Mouse (Mus musculus) heart, embryonic 16.5 days (tissue): ENCODE results near the gene Kcnip1. TPM values are rescaled to one million over a fixed set of nuclear protein-coding genes. Genes with fewer than 3 reads are reported as not detected.

Source experiments
- ATAC-seq: fragments of 200-750 bp; cut with Nextera tagmentation; replicated peaks from 2 replicates; pipeline ENCODE4 v1.8.0; 2017; ENCODE audit warnings: moderate number of reproducible peaks; ENCODE audit not compliant: insufficient read depth, low FRiP score; ENCODE audit errors: extremely low read depth
- H3K27ac ChIP-seq: fragments of 300-500 bp; sonication (generic); 2 replicates; pipeline ENCODE4 v1.5.1; 2014; ENCODE audit warnings: mild to moderate bottlenecking, low read length, control low read depth, moderate library complexity
- H3K27me3 ChIP-seq: fragments of 300-500 bp; sonication (generic); 2 replicates; pipeline ENCODE4 v1.6.1; 2014; ENCODE audit warnings: low read length, mixed read lengths; ENCODE audit not compliant: control insufficient read depth, insufficient read depth
- H3K36me3 ChIP-seq: fragments of 300-500 bp; sonication (generic); 2 replicates; pipeline ENCODE4 v1.6.1; 2014; ENCODE audit not compliant: control insufficient read depth, insufficient read depth
- H3K4me1 ChIP-seq: fragments of 300-500 bp; sonication (generic); 2 replicates; pipeline ENCODE4 v1.6.1; 2014; ENCODE audit warnings: low read length, mixed read lengths; ENCODE audit not compliant: control insufficient read depth, insufficient read depth
- H3K4me2 ChIP-seq: fragments of 300-500 bp; sonication (generic); 2 replicates; pipeline ENCODE4 v1.6.1; 2014; ENCODE audit warnings: low read depth, mild to moderate bottlenecking, control low read depth, low read length
- H3K4me3 ChIP-seq: fragments of 300-500 bp; sonication (generic); 2 replicates; pipeline ENCODE4 v1.5.1; 2014; ENCODE audit warnings: mild to moderate bottlenecking, control low read depth, low read length
- H3K9ac ChIP-seq: fragments of 300-500 bp; sonication (generic); 2 replicates; pipeline ENCODE4 v1.6.1; 2014; ENCODE audit warnings: low read length, control low read depth
- H3K9me3 ChIP-seq: fragments of 300-500 bp; sonication (generic); replicated peaks from 2 replicates; pipeline ENCODE4 v1.6.1; 2016; ENCODE audit warnings: low read length; ENCODE audit not compliant: control insufficient read depth
- WGBS: fragments of 180-500 bp; shearing (Covaris S2); extraction: QIAGEN DNeasy Blood & Tissue Kit; methylation state at CpG from one replicate; pipeline ENCODE4 v1.1.7; 2014; 5-methylcytosine and 5-hydroxymethylcytosine counted together
- polyA plus RNA-seq: library from polyadenylated mRNA; unstranded; fragments of >200 nt; fragmentation: Nextera tagmentation; extraction: Ambion mirVana; gene quantifications from 2 replicates; pipeline ENCODE4 v1.2.1, GENCODE M21; 2015

Kcnip1 gene
- polyA plus RNA-seq, 1 experiment from 2014 or later: 0.20 TPM

DNA sequence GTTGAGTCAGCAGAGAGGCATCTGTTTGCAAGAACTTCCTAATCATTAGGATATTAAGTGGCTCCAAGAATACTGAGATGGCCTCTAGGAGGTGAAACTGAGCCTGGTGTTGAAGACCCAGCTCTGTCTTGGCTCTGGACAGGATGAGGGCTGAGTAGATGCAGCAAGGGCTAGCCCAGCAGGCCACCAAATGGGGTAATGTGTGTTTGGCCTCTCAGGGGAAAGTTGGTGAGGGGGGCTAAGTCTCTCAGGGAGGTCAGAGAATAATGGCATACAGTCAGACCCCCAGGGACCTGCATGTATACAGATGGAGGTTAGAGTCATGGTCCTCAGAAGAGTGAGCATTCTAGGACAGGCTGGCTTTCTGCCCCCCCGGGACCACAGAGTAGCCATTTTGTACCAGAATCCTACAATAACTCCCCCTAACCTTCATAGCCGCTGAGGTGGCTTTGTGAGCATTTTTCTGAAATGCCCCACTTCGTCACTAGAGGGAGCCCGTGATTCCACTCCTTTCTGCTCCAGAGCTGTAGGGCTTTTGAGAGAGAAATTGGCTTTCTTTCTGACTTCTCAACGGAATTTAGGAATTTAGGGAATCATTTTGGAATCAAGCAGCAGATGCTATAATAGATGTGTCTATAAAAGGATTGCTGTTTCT is 9.1 kb upstream of the Kcnip1 start:
- H3K4me2 ChIP-seq: no peak overlapping the region
- no peak overlapping the region for H3K9ac ChIP-seq
- H3K36me3 ChIP-seq: no peaks in the 10 kb centered on the region
- no peak overlapping the region for H3K4me3 ChIP-seq
- ATAC-seq: no peak
- no peaks in the 10 kb centered on the region for H3K4me1 ChIP-seq
- H3K27ac ChIP-seq: no peak overlapping the region
- H3K27me3 ChIP-seq: no peaks in the 10 kb centered on the region
- 5% methylated on average over 5 of the region's 5 CpGs for WGBS
- no peaks in the 10 kb centered on the region for H3K9me3 ChIP-seq

DNA sequence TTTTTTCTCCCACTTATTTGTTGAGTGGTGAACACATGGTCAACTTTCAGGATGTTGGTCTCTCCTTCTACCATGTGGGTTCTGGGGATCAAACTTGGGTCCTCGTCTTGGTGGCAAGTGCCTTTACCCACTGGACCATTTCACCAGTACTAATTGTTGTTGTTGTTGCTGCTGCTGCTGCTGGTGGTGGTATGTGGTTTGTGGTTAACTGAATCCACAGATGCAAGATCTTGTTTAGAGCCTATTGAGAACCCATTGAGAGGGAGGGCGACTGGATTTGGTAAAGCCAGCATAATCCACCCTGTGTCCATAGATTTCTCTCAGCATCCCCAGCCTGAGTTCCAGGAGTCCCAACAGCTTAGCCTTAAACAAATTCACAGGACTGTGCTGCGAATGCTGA is 7.5 kb upstream of the Kcnip1 start:
- no peak overlapping the region for H3K27ac ChIP-seq
- no peaks in the 10 kb centered on the region for H3K36me3 ChIP-seq
- no peak overlapping the region for H3K4me3 ChIP-seq
- no peaks in the 10 kb centered on the region for H3K4me1 ChIP-seq
- no peak overlapping the region for H3K9ac ChIP-seq
- no peak for ATAC-seq
- 72% methylated on average over 3 of the region's 3 CpGs for WGBS
- no peaks in the 10 kb centered on the region; the same call in 1 of the 2 replicates for H3K27me3 ChIP-seq
- H3K9me3 ChIP-seq: no peaks in the 10 kb centered on the region
- H3K4me2 ChIP-seq: no peak overlapping the region

DNA sequence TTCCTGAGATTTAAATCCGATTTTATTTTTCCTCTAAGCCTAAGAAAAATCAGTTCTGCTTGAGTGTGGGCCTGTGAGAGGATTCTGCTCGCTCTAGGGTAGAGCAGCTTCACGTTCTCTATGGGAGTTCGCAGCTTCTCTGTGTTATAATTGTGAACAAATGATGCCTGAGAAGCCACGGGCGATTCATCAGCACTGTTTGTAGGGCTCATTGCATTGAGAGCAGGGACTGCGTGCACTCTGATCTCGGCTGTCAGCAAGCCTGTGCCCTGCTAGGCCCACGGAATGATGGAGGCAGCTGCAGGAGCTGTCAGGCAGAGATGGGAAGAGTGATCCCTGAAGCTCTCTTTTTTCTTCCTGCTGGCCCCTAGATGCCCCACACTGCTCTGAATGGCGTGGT is 5.3 kb upstream of the Kcnip1 start:
- Histone ChIP-seq H3K27me3 (peaks cover 11% of the 10 kb centered on the region), H3K4me3 (no peak overlapping the region), H3K9ac (no peak overlapping the region), H3K9me3 (no peaks in the 10 kb centered on the region), H3K27ac (no peak overlapping the region), H3K4me2 (no peak overlapping the region), H3K4me1 (no peaks in the 10 kb centered on the region), H3K36me3 (no peaks in the 10 kb centered on the region)
- WGBS: 60% methylated on average over 10 of the region's 10 CpGs
- no peak for ATAC-seq

DNA sequence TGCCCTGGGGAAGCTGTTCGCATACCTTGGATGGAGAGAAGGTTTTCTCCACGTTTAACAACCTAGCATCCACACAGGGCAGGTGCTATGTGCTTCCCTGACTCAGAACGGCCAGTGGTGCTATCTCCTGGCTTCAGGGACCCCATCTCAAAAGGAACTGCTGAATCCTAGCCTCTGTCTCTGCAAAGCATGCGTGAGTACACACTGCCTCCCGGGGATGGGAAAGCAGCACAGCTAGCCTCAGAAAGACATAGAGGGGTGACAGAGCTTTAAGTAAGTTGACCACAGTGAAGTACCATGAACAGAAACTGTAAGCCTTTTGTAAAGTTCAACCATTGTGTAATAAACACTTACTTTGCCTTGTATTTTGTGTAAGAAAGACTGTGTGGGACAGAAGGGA is 544 bp upstream of the Kcnip1 start:
- Histone ChIP-seq H3K27me3 (peaks cover 14% of the 10 kb centered on the region), H3K27ac (no peak overlapping the region), H3K36me3 (no peaks in the 10 kb centered on the region), H3K9ac (no peak overlapping the region), H3K4me1 (no peaks in the 10 kb centered on the region), H3K9me3 (no peaks in the 10 kb centered on the region), H3K4me2 (no peak overlapping the region), H3K4me3 (no peak overlapping the region)
- no peak for ATAC-seq
- 59% methylated on average over 5 of the region's 5 CpGs for WGBS

DNA sequence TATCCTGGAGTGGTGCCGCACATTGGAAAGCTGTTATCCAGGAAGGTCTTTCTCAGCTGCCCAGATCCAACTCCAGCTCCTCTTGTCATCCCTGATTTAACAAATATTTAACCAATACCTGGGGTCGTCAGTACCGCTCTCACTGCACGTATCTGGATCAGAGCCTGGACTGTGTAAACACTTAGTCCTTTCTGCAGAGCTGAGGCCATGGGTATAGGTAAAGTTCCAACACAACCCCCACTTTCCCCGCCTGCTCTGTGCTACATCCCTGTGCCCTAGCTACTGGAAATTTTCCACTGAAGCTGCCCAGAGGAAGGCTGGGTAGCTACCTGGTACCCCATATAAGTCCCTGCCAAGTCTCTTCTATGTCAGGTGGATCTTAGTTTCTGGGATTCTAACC is 3.0 kb downstream of the Kcnip1 start:
- Histone ChIP-seq H3K9me3 (no peaks in the 10 kb centered on the region), H3K36me3 (no peaks in the 10 kb centered on the region), H3K9ac (no peak overlapping the region), H3K4me1 (no peaks in the 10 kb centered on the region), H3K27me3 (peaks cover 14% of the 10 kb centered on the region; the same call in 1 of the 2 replicates), H3K4me3 (no peak overlapping the region), H3K4me2 (no peak overlapping the region), H3K27ac (no peak overlapping the region)
- no peak for ATAC-seq
- WGBS: 77% methylated on average over 5 of the region's 5 CpGs

DNA sequence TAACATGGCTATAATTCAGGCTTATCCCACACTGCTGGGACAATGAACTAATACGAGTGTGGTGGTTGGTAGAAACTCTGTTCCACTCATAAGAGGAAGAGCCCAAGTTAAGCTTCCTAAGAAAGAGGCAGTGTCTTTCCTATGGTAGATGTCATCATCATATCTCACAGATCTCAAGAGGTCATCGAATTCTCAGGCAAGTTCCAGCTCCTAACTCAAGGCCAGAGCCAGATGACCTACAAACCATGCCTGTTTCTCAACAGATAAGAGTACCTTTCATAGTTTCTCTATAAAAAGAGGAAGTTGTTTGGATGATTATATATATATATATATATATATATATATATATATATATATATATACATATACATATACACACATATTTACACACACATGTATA is 6.4 kb downstream of the Kcnip1 start:
- Histone ChIP-seq H3K36me3 (no peaks in the 10 kb centered on the region), H3K4me3 (no peak overlapping the region), H3K4me1 (no peaks in the 10 kb centered on the region), H3K27me3 (no peaks in the 10 kb centered on the region), H3K4me2 (no peak overlapping the region), H3K9ac (no peak overlapping the region), H3K9me3 (no peaks in the 10 kb centered on the region), H3K27ac (no peak overlapping the region)
- no peak for ATAC-seq
- 69% methylated on average over 2 of the region's 2 CpGs for WGBS

DNA sequence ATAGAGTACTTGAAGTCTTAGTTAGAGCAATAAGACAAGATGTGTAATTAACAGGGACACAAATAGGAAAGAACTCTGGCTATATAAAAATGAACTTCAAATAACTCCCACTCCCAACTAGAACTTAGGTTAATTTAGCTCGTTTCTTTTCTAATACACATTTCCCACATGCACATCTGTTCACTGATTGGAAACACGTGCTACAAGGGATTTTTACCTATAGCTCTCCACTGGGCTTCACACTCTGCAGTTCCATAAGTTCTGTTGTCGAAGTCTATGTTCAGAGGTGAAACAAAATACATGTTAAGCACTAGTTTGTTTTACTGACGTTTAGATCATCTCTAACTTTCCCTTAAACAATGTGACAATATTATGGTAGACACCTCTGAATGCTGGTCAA is 12.8 kb downstream of the Kcnip1 start:
- Histone ChIP-seq H3K9ac (no peak overlapping the region), H3K4me2 (no peak overlapping the region), H3K27me3 (no peaks in the 10 kb centered on the region), H3K4me1 (no peaks in the 10 kb centered on the region), H3K36me3 (no peaks in the 10 kb centered on the region), H3K4me3 (no peak overlapping the region), H3K27ac (no peak overlapping the region), H3K9me3 (no peaks in the 10 kb centered on the region)
- no peak for ATAC-seq
- 67% methylated on average over 4 of the region's 4 CpGs for WGBS

DNA sequence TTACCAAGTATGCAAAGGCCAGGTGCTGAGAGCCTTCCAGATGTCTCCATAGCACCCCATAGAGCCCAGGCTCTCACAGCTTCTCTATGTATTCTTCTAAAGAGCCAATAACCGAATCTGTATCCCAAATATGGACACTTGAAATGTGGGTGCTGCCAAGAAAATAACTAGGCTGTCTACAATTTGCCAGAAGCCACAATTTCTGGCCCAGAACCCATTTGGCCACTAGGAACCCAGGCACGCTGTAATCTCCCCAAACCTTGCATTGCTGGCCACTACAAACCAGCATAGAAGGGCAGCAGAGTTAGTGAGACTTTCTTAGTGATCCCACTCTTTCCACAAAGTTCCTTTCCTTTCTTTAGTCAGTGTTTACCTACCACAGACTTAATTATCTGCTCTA is 17.8 kb downstream of the Kcnip1 start:
- H3K9ac ChIP-seq: no peak overlapping the region
- no peak overlapping the region for H3K4me2 ChIP-seq
- no peak for ATAC-seq
- no peaks in the 10 kb centered on the region for H3K27me3 ChIP-seq
- no peak overlapping the region for H3K4me3 ChIP-seq
- no peak overlapping the region for H3K27ac ChIP-seq
- H3K4me1 ChIP-seq: no peaks in the 10 kb centered on the region
- H3K9me3 ChIP-seq: no peaks in the 10 kb centered on the region
- WGBS: 72% methylated on average over 2 of the region's 2 CpGs
- no peaks in the 10 kb centered on the region for H3K36me3 ChIP-seq

DNA sequence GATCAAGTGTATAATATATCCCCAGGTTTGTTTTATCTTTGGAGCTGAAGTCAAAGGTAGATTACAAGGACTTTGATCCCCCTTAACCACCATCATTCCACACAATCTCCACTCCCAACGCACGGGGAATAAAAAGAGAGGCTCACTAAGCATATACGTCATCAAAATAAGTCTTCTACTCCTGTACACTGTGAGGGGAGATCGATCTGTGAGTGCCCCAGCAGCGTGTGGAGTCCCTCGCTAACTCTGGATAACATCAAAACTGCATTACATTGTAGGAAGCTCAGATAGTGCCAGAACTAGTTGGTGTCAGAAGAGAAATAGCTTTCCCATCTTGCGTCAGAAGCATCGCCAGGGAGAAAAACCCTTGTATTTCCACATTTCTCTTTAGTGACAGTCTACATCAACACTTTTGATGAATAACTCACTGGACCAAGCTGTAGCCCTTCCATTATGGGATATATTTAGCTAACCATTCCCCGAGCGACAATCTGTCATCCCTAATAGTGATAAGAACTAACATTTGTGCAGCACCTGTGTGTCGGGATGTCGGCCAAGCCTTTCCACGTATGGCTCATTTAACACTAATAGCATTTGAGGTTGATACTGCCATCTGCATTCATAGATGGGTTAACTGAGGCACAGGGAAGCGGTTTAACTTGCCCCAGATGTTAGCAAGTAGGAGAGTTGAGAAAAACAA is 18.5 kb downstream of the Kcnip1 start:
- Histone ChIP-seq H3K4me3 (no peak overlapping the region), H3K9ac (no peak overlapping the region), H3K36me3 (no peaks in the 10 kb centered on the region), H3K4me1 (no peaks in the 10 kb centered on the region), H3K4me2 (no peak overlapping the region), H3K9me3 (no peaks in the 10 kb centered on the region), H3K27me3 (no peaks in the 10 kb centered on the region), H3K27ac (no peak overlapping the region)
- no peak for ATAC-seq
- WGBS: 59% methylated on average over 14 of the region's 14 CpGs
